Mouse (Mus musculus): Measurements from ENCODE around the gene Hcar1. TPM values are rescaled to one million over a fixed set of nuclear protein-coding genes. Genes with fewer than 3 reads are reported as not detected.

Gene Hcar1
- polyA plus RNA-seq, 1 experiment from 2014 or later, result 0.41 TPM

- WGBS, result 56% methylated on average over 14 of the region's 14 CpGs
Measured at GRCm38 (mm10) chr5:123878056-123878455, 1.8 kb downstream of the Hcar1 start.

GRCm38 (mm10) chr5:123874177-123874576, 5.6 kb downstream of the Hcar1 start:
- no peak overlapping the region for H3K4me2 ChIP-seq (ENCODE audit: low read depth, low read length)
- H3K4me1 ChIP-seq (ENCODE audit: control insufficient read depth, insufficient read depth, low read length), result no peaks in the 10 kb centered on the region; the same call in 1 of the 2 replicates
- no peak overlapping the region for H3K27ac ChIP-seq (ENCODE audit: low read length)
- H3K9me3 ChIP-seq (replicated peaks; ENCODE audit: control insufficient read depth, low read length), result no peaks in the 10 kb centered on the region; the same call in 1 of the 2 replicates
- H3K9ac ChIP-seq (ENCODE audit: low read length), result no peak overlapping the region
- no peaks in the 10 kb centered on the region for H3K27me3 ChIP-seq (ENCODE audit: control insufficient read depth, insufficient read depth, low read length)
- H3K4me3 ChIP-seq (ENCODE audit: low read length), result no peak overlapping the region
- 78% methylated on average over 5 of the region's 5 CpGs for WGBS
- H3K36me3 ChIP-seq (ENCODE audit: control insufficient read depth, insufficient read depth), result no peaks in the 10 kb centered on the region
- no peak for ATAC-seq (replicated peaks; ENCODE audit: extremely low read depth, insufficient read depth, low FRiP score)

More at GRCm38 (mm10) chr5:123878056-123878455, 1.8 kb downstream of the Hcar1 start:
- Histone ChIP-seq H3K9me3 (replicated peaks; ENCODE audit: control insufficient read depth, low read length) (no peaks in the 10 kb centered on the region), H3K9ac (ENCODE audit: low read length) (no peak overlapping the region), H3K27ac (ENCODE audit: low read length) (no peak overlapping the region), H3K4me2 (ENCODE audit: low read depth, low read length) (peak overlapping the region; percentile 37; the same call in 1 of the 2 replicates), H3K36me3 (ENCODE audit: control insufficient read depth, insufficient read depth) (no peaks in the 10 kb centered on the region), H3K27me3 (ENCODE audit: control insufficient read depth, insufficient read depth, low read length) (no peaks in the 10 kb centered on the region), H3K4me3 (ENCODE audit: low read length) (no peak overlapping the region), H3K4me1 (ENCODE audit: control insufficient read depth, insufficient read depth, low read length) (peaks cover 2% of the 10 kb centered on the region; the same call in 1 of the 2 replicates)
- ATAC-seq (replicated peaks; ENCODE audit: extremely low read depth, insufficient read depth, low FRiP score), result no peak

- no peak overlapping the region for H3K4me3 ChIP-seq (ENCODE audit: low read length)
- H3K27ac ChIP-seq (ENCODE audit: low read length), result no peak overlapping the region
- no peaks in the 10 kb centered on the region for H3K4me1 ChIP-seq (ENCODE audit: control insufficient read depth, insufficient read depth, low read length)
- H3K9ac ChIP-seq (ENCODE audit: low read length), result no peak overlapping the region
- 69% methylated on average over 4 of the region's 4 CpGs for WGBS
- H3K9me3 ChIP-seq (replicated peaks; ENCODE audit: control insufficient read depth, low read length), result no peaks in the 10 kb centered on the region; the same call in 1 of the 2 replicates
- H3K4me2 ChIP-seq (ENCODE audit: low read depth, low read length), result no peak overlapping the region
- H3K27me3 ChIP-seq (ENCODE audit: control insufficient read depth, insufficient read depth, low read length), result no peaks in the 10 kb centered on the region
- no peaks in the 10 kb centered on the region for H3K36me3 ChIP-seq (ENCODE audit: control insufficient read depth, insufficient read depth)
- no peak for ATAC-seq (replicated peaks; ENCODE audit: extremely low read depth, insufficient read depth, low FRiP score)
Measured at GRCm38 (mm10) chr5:123869615-123870014, 10.2 kb downstream of the Hcar1 start.

GRCm38 (mm10) chr5:123866457-123866856, 13.4 kb downstream of the Hcar1 start:
- no peaks in the 10 kb centered on the region for H3K4me1 ChIP-seq (ENCODE audit: control insufficient read depth, insufficient read depth, low read length)
- H3K27ac ChIP-seq (ENCODE audit: low read length), result no peak overlapping the region
- no peak for ATAC-seq (replicated peaks; ENCODE audit: extremely low read depth, insufficient read depth, low FRiP score)
- no peaks in the 10 kb centered on the region; the same call in 1 of the 2 replicates for H3K9me3 ChIP-seq (replicated peaks; ENCODE audit: control insufficient read depth, low read length)
- no peak overlapping the region for H3K9ac ChIP-seq (ENCODE audit: low read length)
- no peak overlapping the region for H3K4me3 ChIP-seq (ENCODE audit: low read length)
- H3K4me2 ChIP-seq (ENCODE audit: low read depth, low read length), result no peak overlapping the region
- no peaks in the 10 kb centered on the region for H3K36me3 ChIP-seq (ENCODE audit: control insufficient read depth, insufficient read depth)
- 64% methylated on average over 4 of the region's 4 CpGs for WGBS
- H3K27me3 ChIP-seq (ENCODE audit: control insufficient read depth, insufficient read depth, low read length), result no peaks in the 10 kb centered on the region

GRCm38 (mm10) chr5:123865365-123865764, 14.5 kb downstream of the Hcar1 start, which contains the start of gene Hcar2:
Gene Hcar2, minus strand, starts transcription at chr5:123865499.
- H3K4me1 ChIP-seq (ENCODE audit: control insufficient read depth, insufficient read depth, low read length), result no peaks in the 10 kb centered on the region
- ATAC-seq (replicated peaks; ENCODE audit: extremely low read depth, insufficient read depth, low FRiP score), result no peak
- H3K9ac ChIP-seq (ENCODE audit: low read length), result no peak within 1 kb of the TSS
- H3K36me3 ChIP-seq (ENCODE audit: control insufficient read depth, insufficient read depth), result no peaks in the 10 kb centered on the region
- no peak within 1 kb of the TSS for H3K27ac ChIP-seq (ENCODE audit: low read length)
- no peaks in the 10 kb centered on the region for H3K9me3 ChIP-seq (replicated peaks; ENCODE audit: control insufficient read depth, low read length)
- H3K27me3 ChIP-seq (ENCODE audit: control insufficient read depth, insufficient read depth, low read length), result no peaks in the 10 kb centered on the region
- H3K4me2 ChIP-seq (ENCODE audit: low read depth, low read length), result no peak within 1 kb of the TSS
- WGBS, result 69% methylated on average over 12 of the region's 12 CpGs
- H3K4me3 ChIP-seq (ENCODE audit: low read length), result no peak within 1 kb of the TSS

- Histone ChIP-seq H3K36me3 (ENCODE audit: control insufficient read depth, insufficient read depth) (no peaks in the 10 kb centered on the region), H3K4me1 (ENCODE audit: control insufficient read depth, insufficient read depth, low read length) (no peaks in the 10 kb centered on the region), H3K27me3 (ENCODE audit: control insufficient read depth, insufficient read depth, low read length) (no peaks in the 10 kb centered on the region), H3K4me2 (ENCODE audit: low read depth, low read length) (no peak overlapping the region), H3K4me3 (ENCODE audit: low read length) (no peak overlapping the region), H3K9ac (ENCODE audit: low read length) (no peak overlapping the region), H3K9me3 (replicated peaks; ENCODE audit: control insufficient read depth, low read length) (no peaks in the 10 kb centered on the region), H3K27ac (ENCODE audit: low read length) (no peak overlapping the region)
- 85% methylated on average over 14 of the region's 14 CpGs for WGBS
- ATAC-seq (replicated peaks; ENCODE audit: extremely low read depth, insufficient read depth, low FRiP score), result no peak
Measured at GRCm38 (mm10) chr5:123863934-123864333, 15.9 kb downstream of the Hcar1 start.

- no peak overlapping the region for H3K4me3 ChIP-seq (ENCODE audit: low read length)
- H3K27me3 ChIP-seq (ENCODE audit: control insufficient read depth, insufficient read depth, low read length), result no peaks in the 10 kb centered on the region
- ATAC-seq (replicated peaks; ENCODE audit: extremely low read depth, insufficient read depth, low FRiP score), result no peak
- no peaks in the 10 kb centered on the region for H3K4me1 ChIP-seq (ENCODE audit: control insufficient read depth, insufficient read depth, low read length)
- H3K27ac ChIP-seq (ENCODE audit: low read length), result no peak overlapping the region
- H3K4me2 ChIP-seq (ENCODE audit: low read depth, low read length), result peak overlapping the region; percentile 25; the same call in 1 of the 2 replicates
- H3K9ac ChIP-seq (ENCODE audit: low read length), result no peak overlapping the region
- H3K9me3 ChIP-seq (replicated peaks; ENCODE audit: control insufficient read depth, low read length), result no peaks in the 10 kb centered on the region
- WGBS, result 70% methylated on average over 15 of the region's 15 CpGs
- no peaks in the 10 kb centered on the region for H3K36me3 ChIP-seq (ENCODE audit: control insufficient read depth, insufficient read depth)
Measured at GRCm38 (mm10) chr5:123862374-123863350, 17.2 kb downstream of the Hcar1 start.

- H3K36me3 ChIP-seq (ENCODE audit: control insufficient read depth, insufficient read depth), result no peaks in the 10 kb centered on the region
- 64% methylated on average over 11 of the region's 11 CpGs for WGBS
- H3K4me1 ChIP-seq (ENCODE audit: control insufficient read depth, insufficient read depth, low read length), result no peaks in the 10 kb centered on the region
- H3K9ac ChIP-seq (ENCODE audit: low read length), result no peak overlapping the region
- no peak overlapping the region for H3K4me2 ChIP-seq (ENCODE audit: low read depth, low read length)
- no peaks in the 10 kb centered on the region for H3K27me3 ChIP-seq (ENCODE audit: control insufficient read depth, insufficient read depth, low read length)
- no peaks in the 10 kb centered on the region for H3K9me3 ChIP-seq (replicated peaks; ENCODE audit: control insufficient read depth, low read length)
- no peak for ATAC-seq (replicated peaks; ENCODE audit: extremely low read depth, insufficient read depth, low FRiP score)
- no peak overlapping the region for H3K27ac ChIP-seq (ENCODE audit: low read length)
- H3K4me3 ChIP-seq (ENCODE audit: low read length), result no peak overlapping the region
Measured at GRCm38 (mm10) chr5:123858798-123859197, 21.0 kb downstream of the Hcar1 start.

- H3K4me3 ChIP-seq (ENCODE audit: low read length), result no peak overlapping the region
- no peak overlapping the region for H3K27ac ChIP-seq (ENCODE audit: low read length)
- no peaks in the 10 kb centered on the region for H3K9me3 ChIP-seq (replicated peaks; ENCODE audit: control insufficient read depth, low read length)
- peaks cover 2% of the 10 kb centered on the region; the same call in 1 of the 2 replicates for H3K4me1 ChIP-seq (ENCODE audit: control insufficient read depth, insufficient read depth, low read length)
- H3K9ac ChIP-seq (ENCODE audit: low read length), result no peak overlapping the region
- 73% methylated on average over 9 of the region's 9 CpGs for WGBS
- H3K4me2 ChIP-seq (ENCODE audit: low read depth, low read length), result no peak overlapping the region
- no peaks in the 10 kb centered on the region for H3K36me3 ChIP-seq (ENCODE audit: control insufficient read depth, insufficient read depth)
- H3K27me3 ChIP-seq (ENCODE audit: control insufficient read depth, insufficient read depth, low read length), result no peaks in the 10 kb centered on the region
- no peak for ATAC-seq (replicated peaks; ENCODE audit: extremely low read depth, insufficient read depth, low FRiP score)
Measured at GRCm38 (mm10) chr5:123854511-123854910, 25.3 kb downstream of the Hcar1 start.
